Mouse (Mus musculus): ENCODE measurements around the gene Rsph6a.

The Rsph6a gene

DNA sequence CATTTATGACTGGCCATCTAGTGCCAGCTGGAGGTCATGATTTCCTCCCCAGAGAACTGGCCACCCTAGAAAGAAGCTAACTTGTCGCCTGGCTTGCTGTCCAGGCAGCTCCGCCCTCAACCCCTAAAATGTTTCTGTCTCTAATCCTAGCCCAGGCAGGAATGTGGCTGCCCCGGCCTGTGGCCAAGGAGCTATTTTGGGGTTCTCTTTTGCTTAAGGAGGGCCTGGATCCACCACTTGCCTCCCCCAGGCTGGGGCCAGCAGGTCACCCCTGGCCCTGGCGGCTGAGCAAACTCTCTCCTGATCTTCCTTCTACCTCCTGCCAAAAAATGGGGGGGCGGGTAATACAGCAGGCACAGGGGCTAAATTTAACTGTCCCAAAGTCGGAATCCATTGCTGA lies 28.6 kb downstream of the Rsph6a start:
- no peak for DNase-seq

DNA sequence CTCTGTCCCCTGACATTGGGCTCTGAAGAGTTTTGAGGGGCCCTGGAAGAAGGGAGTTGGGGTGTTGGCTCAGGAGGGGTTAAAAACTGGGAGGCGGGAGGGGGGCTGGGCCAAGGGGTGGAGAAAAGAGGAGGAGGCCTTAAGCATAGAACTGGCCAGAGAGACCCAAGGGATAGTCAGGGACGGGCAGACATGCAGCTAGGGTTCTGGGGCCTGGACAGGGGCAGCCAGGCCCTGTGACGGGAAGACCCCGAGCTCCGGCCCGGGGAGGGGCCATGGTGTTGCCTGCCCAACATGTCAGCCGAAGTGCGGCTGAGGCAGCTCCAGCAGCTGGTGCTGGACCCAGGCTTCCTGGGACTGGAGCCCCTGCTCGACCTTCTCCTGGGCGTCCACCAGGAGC lies 29.2 kb downstream of the Rsph6a start, which contains the start of gene Dmpk:
Gene Dmpk (plus strand): TSS at position 149 of the 400 bp plus-strand sequence.
- DNase-seq, result no peak

DNA sequence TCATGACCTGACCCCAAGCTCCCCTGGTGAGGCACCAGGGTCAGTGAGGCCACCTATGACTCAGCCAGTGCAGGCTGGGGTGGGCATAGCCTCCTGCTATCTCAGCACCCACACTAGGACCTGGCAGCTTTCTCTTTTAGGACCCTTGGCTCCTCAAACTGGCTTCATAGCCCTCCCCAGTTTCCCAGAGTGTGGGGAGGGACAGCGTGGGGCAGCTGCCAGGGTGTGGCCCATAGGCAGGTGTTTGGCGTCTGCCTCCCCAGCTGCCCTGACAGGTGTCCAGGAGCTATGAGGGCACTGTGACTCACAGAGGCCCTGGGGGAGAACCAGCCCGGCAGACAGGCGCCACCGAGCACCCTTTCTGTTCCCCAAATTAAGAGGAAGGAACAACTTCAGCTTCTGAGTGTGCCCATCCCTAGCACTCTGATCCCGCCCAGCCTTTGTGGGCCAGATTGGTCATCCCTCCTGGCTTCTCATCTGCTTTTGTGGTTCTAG lies 29.8 kb downstream of the Rsph6a start:
- DNase-seq, result no peak

- no peak for DNase-seq
These were observed 30.5 kb downstream of the Rsph6a start for GRCm38 (mm10) chr7:19084921-19085473.

GRCm38 (mm10) chr7:19085495-19085894 lies 31.0 kb downstream of the Rsph6a start:
- DNase-seq, result no peak

GRCm38 (mm10) chr7:19086042-19086441 lies 31.6 kb downstream of the Rsph6a start:
- peak; percentile 90 for DNase-seq

DNA sequence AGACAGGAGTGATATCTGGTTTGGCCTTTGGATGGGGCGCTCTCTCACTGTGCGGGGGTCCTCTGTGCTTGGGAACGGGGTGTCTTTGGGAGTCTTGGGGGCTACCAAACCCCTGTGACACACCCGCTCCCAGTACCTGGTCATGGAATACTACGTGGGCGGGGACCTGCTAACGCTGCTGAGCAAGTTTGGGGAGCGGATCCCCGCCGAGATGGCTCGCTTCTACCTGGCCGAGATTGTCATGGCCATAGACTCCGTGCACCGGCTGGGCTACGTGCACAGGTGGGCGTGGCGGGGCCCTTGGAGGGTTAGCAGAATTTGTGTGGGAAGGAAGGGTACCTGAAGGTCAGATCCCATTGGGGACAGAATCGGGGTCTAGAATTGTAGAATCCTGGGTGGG lies 32.3 kb downstream of the Rsph6a start:
- no peak for DNase-seq

GRCm38 (mm10) chr7:19088813-19089212 lies 34.3 kb downstream of the Rsph6a start:
- peak; percentile 79 for DNase-seq

GRCm38 (mm10) chr7:19091913-19092312 lies 37.4 kb downstream of the Rsph6a start:
- DNase-seq, result no peak

DNA sequence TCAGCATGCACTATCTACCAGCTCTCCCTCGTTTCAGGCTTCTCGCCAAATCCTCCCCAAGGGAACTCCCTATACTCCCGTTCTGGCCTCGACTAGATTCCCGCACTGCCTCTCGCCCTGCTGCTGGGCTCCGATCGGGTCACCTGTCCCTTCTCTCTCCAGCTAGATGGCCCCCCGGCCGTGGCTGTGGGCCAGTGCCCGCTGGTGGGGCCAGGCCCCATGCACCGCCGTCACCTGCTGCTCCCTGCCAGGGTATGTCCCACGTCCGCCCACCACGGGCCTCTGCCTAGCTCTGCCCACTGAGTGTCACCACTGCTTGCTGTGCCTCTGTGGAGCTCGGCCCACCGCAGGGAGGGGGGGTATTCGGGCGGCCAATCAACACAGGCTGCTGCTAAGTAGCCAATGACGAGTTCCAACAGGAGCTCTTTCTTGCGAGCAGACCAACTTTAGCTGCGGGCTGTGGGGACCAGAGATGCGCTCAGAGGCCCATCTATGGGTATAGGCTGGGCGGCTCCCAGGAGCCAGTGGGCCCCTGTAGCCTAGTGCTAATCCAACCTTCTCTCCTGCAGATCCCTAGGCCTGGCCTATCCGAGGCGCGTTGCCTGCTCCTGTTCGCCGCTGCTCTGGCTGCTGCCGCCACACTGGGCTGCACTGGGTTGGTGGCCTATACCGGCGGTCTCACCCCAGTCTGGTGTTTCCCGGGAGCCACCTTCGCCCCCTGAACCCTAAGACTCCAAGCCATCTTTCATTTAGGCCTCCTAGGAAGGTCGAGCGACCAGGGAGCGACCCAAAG lies 38.1 kb downstream of the Rsph6a start:
- DNase-seq, result peak; percentile 72

- DNase-seq, result peak; percentile 86
These were observed 38.7 kb downstream of the Rsph6a start for GRCm38 (mm10) chr7:19093174-19093521.

- DNase-seq, result peak; percentile 92
These were observed 39.3 kb downstream of the Rsph6a start for GRCm38 (mm10) chr7:19093537-19094385.

GRCm38 (mm10) chr7:19094471-19094825 lies 40.0 kb downstream of the Rsph6a start, which contains the start of gene Six5:
Gene Six5 (plus strand): TSS chr7:19094594.
- DNase-seq, result peak; percentile 47

DNA sequence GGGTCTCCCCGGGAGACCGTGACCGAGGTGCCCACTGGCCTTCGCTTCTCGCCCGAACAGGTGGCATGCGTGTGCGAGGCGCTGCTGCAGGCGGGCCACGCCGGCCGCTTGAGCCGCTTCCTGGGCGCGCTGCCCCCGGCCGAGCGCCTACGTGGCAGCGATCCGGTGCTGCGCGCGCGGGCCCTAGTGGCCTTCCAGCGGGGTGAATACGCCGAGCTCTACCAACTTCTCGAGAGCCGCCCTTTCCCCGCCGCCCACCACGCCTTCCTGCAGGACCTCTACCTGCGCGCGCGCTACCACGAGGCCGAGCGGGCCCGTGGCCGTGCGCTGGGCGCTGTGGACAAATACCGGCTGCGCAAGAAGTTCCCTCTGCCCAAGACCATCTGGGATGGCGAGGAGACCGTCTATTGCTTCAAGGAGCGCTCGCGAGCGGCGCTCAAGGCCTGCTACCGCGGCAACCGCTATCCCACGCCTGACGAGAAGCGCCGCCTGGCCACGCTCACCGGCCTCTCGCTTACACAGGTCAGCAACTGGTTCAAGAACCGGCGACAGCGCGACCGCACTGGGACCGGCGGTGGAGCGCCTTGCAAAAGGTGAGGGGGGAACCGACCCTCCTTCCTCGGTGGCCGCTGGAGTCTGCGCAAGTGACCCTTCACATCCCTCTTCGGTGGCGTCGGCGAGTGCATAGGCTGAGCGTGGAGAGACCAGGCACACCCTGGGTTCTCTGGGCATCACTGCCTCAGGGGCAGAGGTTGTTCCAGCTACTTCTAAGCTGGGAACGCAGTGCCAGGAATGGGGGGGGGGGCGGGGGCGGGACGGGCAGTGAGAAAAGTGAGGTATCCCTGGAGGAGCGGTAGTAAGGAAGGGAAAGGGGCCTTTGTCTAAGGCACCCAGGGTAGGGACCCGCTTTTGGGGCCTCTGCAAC lies 40.6 kb downstream of the Rsph6a start:
- peak; percentile 44 for DNase-seq

DNA sequence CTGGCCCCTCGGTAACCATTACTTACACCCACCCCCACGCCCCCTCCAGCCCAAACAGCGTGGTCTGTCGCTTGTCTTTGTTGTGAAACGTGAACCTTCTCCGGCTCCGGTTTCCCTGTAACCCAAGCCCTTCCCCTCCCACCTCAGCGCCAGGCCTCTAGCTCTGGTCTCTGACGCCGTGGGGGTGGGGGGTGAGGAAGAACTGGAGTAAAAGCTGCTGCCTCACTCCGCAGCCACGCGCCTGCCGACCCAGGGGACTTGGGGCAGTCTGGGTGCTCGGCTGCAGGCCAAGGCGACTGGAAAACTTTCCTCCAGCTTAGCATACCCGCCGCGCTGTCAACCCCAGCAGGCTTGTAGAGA lies 41.2 kb downstream of the Rsph6a start:
- peak; percentile 73 for DNase-seq

GRCm38 (mm10) chr7:19096421-19096976 lies 42.0 kb downstream of the Rsph6a start:
- DNase-seq, result no peak

DNA sequence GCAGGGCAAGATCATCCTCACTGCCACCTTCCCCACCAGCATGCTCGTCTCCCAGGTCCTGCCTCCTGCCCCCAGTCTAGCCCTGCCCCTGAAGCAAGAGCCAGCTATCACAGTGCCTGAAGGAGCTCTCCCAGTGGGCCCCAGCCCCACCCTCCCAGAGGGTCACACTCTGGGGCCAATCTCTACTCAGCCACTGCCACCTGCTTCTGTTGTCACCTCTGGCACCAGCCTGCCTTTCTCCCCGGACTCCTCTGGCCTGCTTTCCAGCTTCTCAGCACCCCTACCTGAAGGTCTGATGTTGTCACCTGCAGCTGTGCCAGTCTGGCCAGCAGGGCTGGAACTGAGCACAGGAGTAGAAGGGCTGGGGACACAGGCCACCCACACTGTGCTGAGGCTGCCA lies 42.7 kb downstream of the Rsph6a start:
- no peak for DNase-seq

GRCm38 (mm10) chr7:19097863-19098262 lies 43.4 kb downstream of the Rsph6a start:
- DNase-seq, result no peak

DNA sequence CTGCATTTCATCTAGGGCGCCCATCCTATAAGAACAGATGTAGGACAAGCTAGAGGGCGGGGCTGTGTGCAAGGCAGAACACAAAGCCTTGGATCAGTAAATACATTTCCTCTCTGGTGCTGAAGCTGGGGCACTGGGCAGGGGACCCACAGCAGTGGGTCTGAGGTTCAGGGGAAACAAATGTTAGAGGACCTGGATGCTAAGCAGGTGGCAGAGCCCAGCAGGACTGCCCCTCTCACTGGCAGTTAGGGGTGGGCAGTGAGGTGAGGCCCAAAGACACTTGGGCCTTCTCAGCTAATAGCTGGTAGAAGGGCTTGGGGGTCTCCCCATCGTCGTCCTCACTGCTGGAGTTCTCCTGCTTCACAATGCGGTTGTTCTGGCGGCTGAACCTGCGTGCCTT lies 44.3 kb downstream of the Rsph6a start:
- no peak for DNase-seq

- DNase-seq, result no peak
These were observed 45.8 kb downstream of the Rsph6a start for GRCm38 (mm10) chr7:19100290-19100689.

DNA sequence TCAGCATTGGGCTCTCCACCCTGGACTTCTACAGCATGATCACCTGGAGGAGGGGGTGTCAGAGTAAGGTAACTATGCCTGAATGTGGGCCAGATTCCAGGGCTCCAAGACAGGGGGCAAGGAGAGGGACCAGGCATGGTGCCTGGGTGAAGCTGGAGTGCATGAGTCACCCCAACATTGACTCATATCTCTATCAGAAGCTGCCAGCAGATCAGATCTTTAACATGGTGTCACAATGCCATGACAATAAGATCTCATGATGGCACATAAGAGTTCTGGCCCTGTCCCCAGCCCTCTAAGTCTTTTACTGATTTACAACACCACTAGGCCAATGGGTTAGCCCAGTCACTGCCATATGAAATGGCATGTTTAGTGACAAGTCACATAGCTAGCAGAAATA lies 49.3 kb downstream of the Rsph6a start:
- DNase-seq, result no peak

DNA sequence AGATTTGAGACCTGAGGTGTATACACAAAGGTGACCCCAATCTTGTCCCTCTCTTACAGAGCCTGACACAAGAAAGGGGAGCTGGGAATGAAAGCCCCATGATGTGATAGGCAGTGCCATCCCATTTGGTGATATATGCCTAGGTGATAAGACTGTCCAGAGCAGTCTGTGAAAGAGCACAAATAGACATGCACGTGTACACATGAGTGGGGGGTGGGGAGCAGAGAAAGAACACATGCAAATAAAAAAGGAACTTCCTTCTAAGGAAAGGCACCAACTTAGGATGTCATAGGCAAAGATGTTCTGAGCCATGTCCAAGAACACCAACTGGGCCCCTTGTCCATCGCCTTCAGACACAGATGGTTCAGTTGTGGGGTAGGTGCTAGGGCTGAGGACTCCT lies 50.0 kb downstream of the Rsph6a start:
- no peak for DNase-seq

Measured in liver (tissue).